Mouse (Mus musculus): ENCODE data around the gene Nlrc5.
"Not testable (repeated sequence)": the region's sequence is repeated elsewhere in the genome, so short reads cannot be mapped to it uniquely, and the experiment has no call there.

Gene Nlrc5

DNA sequence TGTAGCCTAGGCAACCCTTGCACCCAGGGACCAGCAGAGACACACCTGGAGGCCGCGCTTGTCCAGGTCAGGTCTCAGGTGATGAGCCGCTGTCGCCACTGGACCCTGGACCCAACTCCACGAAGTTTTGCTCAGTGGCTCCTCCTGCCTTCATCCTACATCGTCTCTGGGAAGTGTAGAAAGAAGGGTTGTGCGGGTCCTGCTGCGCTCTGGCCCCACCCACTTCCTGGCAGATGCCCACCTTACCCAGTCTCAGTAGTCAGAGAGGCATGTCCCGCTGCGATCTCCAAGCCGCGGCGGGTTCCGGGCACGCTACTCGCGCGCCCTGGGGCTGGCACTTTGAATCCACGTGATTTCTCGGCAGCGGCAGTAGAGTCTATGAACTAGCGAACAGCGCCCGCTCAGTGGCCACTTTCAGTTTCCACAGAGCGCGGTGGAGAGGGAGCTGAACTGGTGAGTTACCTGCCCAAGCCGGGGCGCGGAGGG is at the start of gene Nlrc5:
Nlrc5 (plus strand) TSS at position 376 of the 486 bp plus-strand sequence.
- peak; percentile 7 to 13 for DNase-seq (ENCODE audit: low spot score in 2 of 2)

DNA sequence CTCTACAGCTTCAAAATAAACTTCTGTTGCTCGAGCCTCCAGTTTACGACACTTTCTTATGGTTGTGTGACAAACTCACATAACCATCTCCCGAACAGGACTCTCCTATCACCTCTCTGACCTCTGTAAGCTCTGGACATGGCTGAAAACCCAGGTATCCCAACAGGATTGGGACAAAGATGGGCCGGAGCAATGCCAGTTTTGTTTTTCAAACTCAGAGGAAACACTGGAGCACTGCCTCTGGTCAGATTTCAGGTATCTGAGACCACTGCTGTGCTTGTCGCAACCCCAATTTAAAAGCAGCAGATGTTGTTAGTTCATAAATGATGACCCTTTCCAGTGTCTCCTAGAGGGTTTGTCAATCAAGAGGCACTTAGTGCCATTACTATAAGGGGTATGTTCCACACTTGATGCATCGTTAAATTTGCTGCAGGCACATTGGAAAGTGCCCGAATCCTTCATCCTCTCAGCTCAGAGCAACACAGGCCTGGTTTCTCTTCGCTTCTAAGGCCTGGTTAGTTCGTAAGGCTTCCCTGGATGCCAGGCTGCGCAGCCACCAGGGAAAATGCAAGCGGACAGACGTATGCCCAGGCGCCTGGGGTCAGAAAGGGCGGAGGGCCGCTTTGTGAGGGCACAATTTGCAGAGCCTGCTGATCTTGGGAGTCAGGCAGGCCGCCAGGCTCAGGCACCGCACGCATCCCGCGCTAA is 48.5 kb upstream of the Nlrc5 start:
- no peak for DNase-seq (ENCODE audit: low spot score in 2 of 2)

DNA sequence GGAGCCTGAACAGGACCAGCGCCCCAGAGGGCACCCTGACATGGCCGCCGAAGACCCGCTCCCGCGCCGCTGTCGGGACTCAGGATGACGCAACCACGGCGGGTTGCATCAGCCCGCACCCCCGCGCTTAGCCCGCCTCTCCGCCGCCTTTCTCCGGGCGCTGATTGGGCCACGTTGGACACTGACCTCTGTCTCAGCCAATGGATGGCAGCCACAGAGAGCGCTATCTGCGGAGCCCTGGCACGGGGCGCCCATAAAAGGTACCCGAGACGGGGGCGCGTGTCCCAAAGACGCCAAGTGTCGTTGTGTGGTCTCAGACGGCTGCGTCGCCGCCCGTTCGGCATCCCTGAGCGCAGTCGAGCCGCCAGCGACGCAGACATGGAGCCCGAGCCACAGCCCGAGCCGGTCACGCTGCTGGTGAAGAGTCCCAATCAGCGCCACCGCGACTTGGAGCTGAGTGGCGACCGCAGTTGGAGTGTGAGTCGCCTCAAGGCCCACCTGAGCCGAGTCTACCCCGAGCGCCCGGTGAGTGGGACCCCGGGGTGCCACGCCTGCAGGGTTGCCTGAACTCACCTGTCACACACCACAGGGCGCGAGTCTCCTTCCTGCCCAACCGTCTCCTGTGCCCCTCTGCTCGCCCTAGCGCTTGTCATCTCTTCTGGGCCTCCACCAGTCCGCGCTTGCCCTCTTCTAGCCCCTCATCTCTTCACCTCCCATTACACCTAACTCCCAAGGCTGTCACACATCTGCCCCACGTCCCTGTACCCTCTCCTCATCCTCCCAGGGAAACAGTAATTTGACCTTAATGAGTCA is 47.7 kb upstream of the Nlrc5 start, which contains the start of gene Herpud1:
Herpud1 (plus strand) TSS at position 225 of the 813 bp plus-strand sequence.
- peak; percentile 97 for DNase-seq (ENCODE audit: low spot score in 2 of 2)

DNA sequence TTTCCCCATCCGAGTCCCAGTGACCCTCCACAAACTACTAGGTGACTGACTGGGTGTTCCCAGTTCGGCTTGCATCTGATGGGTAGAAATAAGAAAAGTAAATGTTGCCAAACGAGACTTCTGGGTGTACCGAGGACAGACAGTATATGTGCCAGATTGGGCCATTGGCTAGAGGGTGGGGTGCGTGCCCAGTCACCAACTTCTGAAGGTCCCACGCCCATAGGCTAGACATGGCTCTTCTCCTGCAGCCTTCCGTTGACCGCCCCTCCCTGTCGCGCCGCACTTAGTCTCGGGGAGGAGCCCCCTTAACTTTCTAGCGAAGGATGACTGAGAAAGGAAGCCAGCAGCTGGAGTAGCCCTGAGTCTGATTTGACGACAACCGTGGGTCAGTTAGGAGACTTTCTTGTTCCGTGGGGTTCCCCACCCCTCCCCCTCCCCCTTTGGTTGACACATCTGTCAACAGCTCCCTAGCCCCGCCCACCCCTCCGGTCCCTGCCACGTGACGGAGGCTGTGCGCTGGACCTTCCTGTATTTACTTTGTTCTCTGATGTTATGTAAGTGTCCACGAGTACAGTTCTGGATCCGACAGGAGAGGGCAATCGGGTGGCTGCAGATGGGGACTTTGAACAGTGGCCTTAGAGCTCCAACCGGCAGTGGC is 47.0 kb upstream of the Nlrc5 start:
- peak; percentile 48 to 68 for DNase-seq (ENCODE audit: low spot score in 2 of 2)

DNA sequence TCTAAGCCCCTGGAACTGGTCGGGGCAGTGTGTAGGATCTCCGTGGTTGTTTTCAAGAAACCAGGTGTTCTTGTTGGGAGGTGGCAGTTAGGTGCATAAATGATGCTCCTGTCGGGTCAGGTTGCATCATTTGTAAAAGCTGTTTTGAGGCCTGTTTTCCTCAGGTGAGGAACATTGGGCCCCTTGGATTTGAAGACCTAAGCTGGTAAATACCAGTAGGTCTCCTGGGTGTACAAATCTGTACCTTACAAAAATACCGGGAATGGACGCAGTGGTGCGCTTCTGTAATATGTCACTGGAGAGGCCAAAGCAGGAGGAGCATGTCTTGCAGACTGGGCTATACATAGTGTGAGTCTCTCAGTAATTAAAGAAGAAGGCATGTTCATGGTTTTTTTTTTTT is 46.4 kb upstream of the Nlrc5 start:
- DNase-seq (ENCODE audit: low spot score in 2 of 2): no peak

DNA sequence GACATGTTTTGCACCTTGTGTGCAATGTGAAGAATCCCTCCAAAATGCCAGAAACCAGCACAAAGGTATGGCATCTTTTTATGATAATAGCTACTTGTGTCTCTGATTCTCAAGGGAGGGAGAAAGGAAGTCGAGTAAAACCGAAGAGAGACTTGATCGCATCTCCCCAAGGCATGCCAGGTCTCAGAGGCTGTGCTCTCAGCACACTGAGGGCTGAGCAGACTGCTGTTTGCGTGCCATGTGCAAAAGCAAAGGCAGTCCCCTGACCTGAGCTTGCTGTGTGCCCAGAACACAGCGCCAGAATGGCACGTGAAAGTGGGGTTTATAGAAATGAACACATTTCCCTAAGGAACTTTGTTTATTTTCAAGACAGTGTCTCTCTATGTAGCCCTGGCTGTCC is 44.6 kb upstream of the Nlrc5 start:
- no peak for DNase-seq (ENCODE audit: low spot score in 2 of 2)

DNA sequence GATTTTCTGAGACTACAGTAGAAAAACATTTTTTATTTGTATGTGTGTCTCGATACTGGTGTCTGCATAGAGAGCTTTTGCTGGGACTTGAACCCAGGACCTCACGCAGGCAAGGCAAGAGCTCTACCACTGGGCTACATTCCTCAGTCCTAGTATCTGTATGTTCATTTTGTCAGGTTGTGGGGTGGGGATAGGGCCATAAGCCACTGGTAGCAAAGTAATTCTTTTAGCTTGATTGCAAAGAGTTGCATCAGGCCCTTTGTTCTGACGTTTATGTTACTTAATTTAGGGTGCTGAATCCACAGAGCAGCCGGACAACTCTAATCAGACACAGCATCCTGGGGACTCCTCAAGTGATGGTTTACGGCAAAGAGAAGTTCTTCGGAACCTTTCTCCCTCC is 43.7 kb upstream of the Nlrc5 start:
- no peak for DNase-seq (ENCODE audit: low spot score in 2 of 2)

DNA sequence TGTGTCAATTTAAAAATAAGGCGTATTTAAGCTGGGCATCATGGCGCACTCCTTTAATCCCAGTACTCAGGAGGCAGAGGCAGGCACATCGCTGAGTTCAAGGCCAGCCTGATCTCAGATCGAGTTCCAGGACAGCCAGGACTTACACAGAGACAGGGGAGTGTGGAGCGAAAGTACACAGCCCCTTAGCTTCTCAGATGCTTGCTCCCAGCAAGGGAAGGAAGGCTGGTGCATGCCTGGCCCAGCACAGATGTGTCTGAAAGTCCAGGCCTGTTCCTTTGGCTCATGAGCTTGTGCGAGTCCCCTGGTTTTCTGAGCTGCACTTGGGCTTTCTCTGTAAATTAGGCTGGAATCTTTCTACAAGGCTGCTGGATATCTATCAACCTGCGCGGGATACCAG is 43.2 kb upstream of the Nlrc5 start:
- no peak for DNase-seq (ENCODE audit: low spot score in 2 of 2)

DNA sequence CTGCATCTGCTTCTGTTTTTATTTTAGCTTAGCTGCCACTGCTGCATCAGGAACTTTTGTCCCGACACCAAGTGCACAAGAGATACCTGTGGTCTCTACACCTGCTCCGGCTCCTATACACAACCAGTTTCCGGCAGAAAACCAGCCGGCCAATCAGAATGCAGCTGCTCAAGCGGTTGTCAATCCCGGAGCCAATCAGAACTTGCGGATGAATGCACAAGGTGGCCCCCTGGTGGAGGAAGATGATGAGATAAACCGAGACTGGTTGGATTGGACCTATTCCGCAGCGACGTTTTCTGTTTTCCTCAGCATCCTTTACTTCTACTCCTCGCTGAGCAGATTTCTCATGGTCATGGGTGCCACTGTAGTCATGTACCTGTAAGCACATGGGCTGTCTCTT is 42.0 kb upstream of the Nlrc5 start:
- peak; percentile 32 to 38 for DNase-seq (ENCODE audit: low spot score in 2 of 2)

DNA sequence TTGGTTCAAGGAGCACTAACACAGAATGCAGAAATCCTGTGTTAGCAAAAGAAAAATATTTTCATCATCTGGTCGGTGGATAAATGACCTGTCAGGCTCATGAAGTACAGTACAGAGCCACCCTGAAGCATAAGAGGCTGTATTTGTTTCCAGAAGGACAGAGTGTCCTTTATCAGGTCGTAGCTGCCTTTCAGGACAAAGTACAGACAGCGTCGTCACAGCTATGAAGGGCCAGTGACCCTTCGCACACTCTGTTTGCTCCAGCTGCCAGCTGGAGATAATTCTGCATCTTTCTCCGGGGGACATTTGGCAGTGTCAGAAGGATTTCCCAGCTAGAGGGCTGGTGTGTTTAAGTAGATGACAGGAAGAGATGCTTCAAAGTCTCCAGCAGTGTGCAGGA is 41.5 kb upstream of the Nlrc5 start:
- no peak for DNase-seq (ENCODE audit: low spot score in 2 of 2)

DNA sequence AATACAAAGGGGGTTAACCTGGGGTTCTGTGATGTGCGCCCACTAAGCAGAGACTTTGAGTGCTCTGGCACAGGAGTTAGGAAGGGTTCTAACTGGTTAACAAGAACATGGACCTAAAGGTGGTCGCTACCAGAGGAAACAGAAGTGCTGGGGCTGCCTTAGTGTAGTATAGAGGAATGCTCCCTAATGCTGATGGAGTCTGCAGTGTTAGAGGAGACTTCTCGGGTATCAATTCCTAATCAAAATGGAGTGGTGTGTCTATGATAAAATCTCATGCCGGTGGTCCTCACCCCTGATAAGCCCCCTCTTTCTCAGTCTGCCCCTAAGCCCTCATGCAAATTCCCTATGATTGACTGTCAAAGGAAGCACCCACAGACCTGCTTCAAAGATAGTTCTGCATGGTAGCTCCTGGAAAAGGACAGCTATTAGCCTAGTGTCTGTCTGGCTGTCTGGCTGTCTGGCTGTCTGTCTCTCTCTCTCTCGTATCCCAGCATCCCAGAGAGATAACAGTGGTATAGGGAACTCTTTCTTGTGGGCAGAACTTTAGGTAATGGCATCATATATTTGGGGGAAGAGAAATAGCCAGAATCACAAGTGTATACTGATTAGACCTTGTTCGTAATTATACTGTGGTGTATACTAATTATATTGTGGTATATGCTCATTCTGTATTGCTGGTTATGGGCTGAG is 38.2 kb upstream of the Nlrc5 start:
- DNase-seq (ENCODE audit: low spot score in 2 of 2): no peak

DNA sequence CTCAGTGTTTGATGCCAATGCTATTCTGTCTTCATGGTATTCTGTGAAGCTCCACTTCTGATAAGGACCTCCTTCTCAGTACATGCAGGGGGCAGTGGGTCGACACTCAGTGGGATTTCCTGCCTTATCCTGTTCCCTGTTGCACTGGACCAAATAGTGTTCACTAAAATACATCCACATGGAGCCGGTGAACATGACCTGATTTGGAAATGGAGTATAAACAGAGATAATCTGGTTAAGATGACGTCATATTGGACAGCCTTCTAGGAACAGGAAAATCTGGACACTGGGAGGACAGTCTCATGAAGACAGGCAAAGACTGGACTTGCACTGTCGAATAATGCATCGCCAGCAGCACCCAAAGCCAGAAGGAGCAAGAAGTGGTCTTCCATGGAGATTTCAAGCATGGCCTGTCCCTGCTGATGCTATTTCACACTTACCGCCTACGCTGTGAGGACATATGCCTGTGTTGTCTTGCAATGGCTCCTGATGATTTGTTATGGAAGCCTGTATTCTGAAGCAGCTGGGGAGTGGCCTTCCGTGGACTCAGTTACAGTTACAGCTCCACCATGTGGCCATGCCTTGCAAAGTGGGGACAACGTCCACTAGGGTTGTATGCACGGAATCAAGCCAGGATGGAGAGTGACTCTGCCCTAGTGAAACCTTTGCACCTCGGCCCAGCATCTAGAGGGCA is 37.0 kb upstream of the Nlrc5 start:
- no peak for DNase-seq (ENCODE audit: low spot score in 2 of 2)

DNA sequence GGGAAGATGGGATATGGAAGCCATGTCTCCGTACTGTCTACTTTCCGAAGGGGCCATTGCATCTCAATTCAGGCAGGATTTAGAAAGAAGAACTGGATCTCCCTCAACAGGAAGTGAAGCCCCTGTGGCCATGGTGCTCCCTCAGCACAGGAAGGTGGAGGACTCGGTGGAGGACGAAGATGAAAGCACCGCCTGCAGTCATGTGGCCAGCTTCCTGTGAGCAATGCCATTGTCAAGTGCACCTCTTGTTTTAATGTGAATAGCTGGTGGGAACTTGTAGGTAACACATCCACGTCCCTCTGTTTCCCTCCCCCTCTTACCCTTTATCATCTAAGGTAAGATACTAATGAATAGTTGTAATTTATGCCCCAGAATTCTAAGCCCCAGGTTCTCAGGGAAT is 35.6 kb upstream of the Nlrc5 start:
- no peak for DNase-seq (ENCODE audit: low spot score in 2 of 2)

DNA sequence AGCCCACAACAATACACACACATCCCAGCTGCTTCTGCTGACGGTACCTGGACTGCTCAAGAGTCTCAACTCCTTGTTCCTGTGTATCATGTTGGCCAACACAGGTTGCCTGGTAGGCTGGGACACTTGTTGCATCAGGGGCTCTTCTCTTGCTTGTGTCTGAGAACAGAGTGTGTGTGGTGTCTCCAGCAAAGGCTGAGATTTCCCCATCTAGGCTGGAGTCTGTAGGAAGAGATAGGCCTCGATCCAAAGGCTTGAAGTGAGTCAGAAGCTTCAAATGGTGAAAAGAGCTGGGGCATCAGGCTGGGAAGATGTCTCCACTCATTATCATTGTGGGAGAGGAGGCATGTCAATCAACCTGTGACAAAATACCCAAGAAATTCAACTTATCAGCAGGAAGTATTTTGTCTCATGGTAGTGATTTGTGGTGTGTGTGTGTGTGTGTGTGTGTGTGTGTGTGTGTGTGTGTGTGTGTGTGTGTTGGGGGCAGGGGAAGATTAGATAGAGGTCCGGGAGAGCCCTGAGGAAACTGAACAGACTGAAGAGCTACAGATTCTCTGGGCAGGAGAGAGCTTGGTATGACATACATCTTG is 34.7 kb upstream of the Nlrc5 start:
- no peak for DNase-seq (ENCODE audit: low spot score in 2 of 2)

DNA sequence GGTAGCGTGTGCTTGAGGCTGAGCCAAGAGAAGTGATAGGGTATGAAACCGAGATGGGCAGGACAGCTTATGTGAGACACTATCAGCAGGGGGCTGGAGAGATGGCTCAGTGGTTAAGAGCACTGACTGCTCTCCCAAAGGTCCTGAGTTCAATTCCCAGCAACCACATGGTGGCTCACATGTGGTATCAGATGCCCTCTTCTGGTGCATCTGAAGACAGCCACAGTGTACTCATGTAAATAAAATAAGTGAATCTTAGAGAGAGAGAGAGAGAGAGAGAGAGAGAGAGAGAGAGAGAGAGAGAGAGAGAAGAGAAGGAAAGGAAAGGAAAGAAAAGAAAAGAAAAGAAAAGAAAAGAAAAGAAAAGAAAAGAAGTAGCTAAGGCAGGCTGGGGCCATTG is 34.2 kb upstream of the Nlrc5 start:
- not testable (repeated sequence) for DNase-seq (ENCODE audit: low spot score in 2 of 2)

DNA sequence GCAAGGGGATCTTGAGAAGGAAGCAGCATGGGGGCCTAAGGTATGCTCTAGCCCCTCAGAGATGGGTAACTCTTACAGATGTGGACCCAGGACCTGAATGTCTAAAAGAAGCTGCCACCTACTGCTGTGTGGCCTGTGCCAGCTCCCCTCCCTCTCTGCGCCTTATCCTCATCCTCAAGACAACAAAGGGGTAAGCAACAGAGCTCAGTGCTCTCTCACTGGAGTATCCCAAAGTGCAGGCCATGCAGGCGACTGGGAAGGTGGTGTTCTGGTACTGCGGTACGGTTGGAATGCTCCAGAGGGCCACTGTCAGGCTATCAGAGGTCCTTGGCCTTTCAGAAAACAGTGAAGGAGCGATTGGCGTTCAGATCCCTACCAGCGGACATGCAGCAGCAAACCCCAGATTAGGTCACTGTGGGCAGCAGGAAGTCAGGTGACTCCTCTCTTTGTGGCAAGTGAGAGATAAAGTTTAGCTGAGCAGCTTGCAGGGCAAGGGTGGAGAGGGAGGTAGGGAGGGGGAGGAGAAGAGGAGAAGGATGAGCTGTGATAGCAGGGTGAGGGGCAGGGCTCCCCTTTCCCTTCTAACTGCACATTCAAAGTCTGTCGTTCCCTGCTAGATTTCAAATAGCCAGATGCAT is 25.6 kb upstream of the Nlrc5 start:
- no peak for DNase-seq (ENCODE audit: low spot score in 2 of 2)

DNA sequence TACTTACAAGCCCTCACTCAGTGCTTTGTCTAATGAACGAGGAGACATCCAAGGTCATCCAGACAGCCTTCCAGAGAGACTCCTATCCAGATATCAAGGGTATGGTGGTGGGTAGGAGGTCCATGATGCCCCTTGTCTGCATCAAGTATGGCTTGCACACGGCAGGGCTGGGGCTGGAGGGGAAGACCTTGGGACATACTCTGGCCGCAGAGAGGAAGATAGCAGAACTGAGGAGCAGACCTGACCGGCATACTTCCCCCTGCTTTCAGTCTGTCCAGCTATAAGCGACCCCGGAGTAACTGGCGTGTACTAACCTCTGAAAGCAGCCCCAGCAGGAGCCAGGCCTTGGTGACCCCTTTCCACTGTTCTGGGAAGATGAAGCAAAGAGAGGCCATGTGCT is 24.6 kb upstream of the Nlrc5 start:
- no peak for DNase-seq (ENCODE audit: low spot score in 2 of 2)

DNA sequence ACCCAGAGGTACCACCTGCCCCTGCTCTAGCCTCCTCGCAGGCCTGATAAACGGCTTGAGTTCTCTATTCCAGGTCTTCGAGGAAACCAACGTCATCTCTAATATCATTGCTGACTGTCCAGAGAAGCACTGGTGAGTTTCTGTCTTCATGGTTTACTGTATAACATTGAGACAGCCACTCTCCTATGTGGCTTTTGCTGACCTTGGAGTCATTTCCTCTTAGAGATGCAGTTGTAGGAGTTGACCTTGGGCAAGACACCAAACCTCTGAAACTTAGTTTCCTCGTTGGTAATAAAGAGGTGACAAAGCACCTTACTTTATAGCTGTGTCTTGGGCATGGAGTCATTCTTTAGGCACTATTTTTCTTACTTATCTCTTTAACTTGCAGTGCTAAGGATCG is 21.6 kb upstream of the Nlrc5 start:
- DNase-seq (ENCODE audit: low spot score in 2 of 2): no peak

DNA sequence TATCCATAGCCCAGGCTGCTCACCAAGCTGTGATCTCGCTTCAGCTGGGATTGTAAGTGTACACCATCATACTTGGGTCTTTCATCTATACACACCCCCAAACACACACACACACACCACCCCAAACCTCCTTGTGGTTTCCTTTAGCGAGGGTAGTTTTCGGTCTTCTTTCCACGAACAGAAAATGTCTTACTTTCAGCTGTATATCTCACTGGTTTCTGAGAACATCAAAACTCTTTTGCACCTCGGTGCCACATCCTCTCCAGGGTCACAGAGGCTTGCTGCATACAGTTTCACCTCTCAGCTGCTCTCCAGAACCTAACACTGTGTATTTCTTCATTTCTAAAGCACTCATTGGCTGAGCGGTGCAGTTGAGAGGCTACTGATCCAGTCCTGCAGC is 20.6 kb upstream of the Nlrc5 start:
- no peak for DNase-seq (ENCODE audit: low spot score in 2 of 2)

DNA sequence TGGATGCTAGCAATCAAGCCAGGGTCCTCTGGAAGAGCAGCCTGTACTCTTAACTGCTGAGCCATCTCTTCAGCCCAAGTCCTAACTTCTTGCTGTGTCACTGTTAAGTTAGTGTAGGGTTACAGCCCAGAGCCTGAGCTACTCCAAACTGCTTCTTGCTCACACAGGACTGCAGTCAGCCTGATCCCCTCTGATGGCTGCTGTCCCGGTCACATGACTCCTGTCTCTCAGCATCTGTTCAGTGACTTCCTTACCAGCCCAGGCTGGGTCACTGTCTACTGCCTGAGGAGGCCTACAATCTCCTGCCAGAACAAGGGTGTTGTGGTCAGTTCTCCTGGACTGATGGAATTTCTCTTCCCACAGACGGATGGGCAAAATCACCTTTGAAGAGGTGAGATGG is 18.9 kb upstream of the Nlrc5 start:
- DNase-seq (ENCODE audit: low spot score in 2 of 2): no peak

DNA sequence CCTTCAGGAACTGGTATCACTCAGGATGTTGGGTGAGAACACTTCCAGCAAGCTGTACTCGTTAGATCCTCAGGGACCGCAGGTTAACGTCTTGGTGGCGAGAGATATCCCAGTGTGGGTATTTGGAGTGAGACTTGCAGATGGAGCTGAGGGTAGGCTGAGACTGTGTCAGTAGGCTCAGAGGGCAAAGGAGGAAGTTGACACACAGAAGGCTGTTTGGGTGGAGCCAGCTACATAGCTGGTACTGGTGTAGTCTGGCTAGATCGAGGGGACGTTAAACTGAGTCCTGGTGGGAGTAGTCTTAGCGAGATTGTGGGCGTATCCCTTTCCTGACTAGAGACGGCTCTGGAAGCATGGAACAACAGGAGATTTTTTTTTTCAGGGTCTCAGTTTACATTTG is 16.1 kb upstream of the Nlrc5 start:
- no peak for DNase-seq (ENCODE audit: low spot score in 2 of 2)

Data from frontal cortex, postnatal 25 days (tissue).